Mouse (Mus musculus): Measurements from ENCODE around the gene Slc50a1.

Slc50a1 gene

DNA sequence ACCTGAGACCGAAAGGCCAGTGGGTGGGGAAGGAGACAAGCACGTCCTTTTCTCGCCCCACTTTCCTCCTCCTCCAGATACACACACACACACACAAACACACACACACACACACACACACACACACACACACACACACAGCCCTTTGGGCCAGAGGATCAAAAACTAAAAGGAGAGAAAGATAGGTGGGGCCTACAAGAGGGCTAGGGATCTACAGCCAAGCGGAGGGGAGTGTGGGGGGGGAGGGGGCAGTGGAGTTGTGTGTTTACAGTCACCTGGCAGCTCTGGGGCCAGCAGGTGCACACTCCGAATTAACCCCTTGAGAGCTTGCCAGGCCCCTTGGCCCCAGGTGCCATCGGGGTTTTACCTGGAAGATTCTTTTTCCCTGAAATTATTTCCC lies 37.8 kb downstream of the Slc50a1 start:
- no peak for DNase-seq (ENCODE audit: low spot score in 2 of 2)

DNA sequence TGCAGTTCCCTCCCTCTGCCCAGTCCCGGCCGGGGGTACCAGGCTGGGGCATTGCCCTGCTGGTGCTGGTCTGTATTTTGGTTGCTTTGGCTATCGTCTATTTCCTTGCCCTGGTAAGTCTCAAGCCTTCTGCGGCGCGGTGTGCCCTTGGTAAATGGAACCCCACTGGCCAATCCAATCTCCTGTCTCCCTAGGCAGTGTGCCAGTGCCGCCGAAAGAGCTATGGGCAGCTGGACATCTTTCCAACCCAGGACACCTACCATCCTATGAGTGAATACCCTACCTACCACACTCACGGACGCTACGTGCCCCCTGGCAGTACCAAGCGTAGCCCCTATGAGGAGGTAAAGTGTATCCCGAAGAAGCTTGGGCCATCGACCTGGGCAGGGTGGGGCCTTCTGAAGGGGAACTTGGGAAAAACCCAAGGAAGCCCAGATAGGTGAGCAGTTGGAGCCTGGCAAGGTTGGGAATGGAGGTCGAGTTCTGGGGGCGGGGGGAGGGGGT lies 38.5 kb downstream of the Slc50a1 start:
- DNase-seq (ENCODE audit: low spot score in 2 of 2), result no peak

DNA sequence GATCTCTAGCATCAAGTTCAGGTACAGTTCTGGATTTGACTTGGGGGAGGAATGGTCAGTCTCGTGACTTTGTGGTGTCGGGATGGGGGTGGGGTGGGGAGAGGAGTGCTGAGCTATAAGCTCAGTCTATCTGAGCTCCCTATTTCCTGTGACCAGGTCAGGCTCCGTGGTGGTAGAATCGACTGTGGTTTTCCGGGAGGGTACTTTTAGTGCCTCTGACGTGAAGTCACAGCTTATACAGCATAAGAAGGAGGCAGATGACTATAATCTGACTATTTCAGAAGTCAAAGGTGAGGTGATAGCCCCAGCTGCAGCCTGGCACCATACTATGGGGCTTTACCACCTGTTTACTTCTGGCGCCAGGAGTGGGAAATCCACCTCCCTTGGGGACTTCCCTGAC lies 39.0 kb downstream of the Slc50a1 start:
- no peak for DNase-seq (ENCODE audit: low spot score in 2 of 2)

DNA sequence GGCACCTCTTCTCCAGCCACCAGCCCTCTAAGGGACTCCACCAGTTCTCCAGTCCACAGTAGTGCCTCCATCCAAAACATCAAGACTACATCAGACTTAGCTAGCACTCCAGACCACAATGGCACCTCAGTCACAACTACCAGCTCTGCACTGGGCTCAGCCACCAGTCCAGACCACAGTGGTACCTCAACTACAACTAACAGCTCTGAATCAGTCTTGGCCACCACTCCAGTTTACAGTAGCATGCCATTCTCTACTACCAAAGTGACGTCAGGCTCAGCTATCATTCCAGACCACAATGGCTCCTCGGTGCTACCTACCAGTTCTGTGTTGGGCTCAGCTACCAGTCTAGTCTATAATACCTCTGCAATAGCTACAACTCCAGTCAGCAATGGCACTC lies 39.8 kb downstream of the Slc50a1 start:
- DNase-seq (ENCODE audit: low spot score in 2 of 2), result no peak

DNA sequence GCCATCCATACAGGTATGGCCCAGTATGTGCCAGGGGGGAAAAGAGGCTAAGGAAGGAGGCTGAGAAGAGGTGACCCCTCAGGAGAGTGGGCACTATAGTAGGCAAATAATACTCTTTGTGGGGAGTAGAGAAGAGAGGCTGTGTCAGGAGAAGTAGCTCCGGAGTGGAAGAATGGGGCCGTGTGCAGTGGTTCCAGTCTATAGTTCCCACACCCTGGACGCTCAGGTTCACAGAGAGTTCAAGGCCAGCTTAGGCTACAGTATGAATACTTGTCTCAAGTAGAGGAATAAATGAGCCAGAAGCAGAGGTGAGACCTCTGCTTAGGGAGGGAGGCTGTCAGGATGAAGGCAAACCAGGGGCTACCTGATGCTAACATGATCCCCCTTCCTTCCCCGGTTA lies 41.1 kb downstream of the Slc50a1 start:
- no peak for DNase-seq (ENCODE audit: low spot score in 2 of 2)

DNA sequence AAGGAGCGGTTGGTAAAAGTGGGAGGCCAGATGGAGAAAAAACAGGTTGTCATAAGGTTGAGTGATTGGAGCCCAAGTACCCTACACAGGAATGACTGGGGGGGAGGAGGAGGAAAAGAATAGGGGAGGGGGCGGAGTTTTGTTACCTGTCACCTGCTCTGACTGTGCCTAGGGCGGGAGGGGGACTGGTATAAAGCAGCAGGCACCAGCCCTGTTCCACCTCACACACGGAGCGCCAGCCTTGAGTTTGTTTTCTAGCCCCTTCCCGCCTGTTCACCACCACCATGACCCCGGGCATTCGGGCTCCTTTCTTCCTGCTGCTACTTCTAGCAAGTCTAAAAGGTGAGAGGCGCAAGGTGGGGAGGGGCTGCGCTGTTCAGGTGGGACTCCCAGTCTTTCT lies 41.5 kb downstream of the Slc50a1 start, which contains the start of gene Muc1:
Muc1 (plus strand) TSS at position 222 of the 400 bp plus-strand sequence.
- DNase-seq (ENCODE audit: low spot score in 2 of 2), result no peak

DNA sequence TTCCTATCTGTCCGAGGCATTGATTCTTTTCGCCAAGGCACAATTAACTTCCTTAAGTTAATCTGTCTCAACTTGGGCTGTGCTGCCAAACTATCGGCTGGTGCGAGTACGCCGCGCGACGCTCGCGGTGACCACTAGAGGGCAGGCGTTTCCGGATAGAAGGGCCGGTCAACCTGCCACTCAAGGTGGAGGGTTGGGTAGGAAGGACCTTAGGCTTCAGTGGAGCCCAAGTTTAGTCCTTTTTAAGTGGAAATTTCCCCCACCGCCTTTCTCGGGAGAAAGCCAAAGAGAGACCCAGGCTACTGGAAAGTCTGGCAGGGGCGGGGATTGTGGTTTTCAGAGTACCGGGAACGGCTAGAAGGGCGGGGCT lies 42.2 kb downstream of the Slc50a1 start:
- DNase-seq (ENCODE audit: low spot score in 2 of 2), result peak in 1 of 2 experiments; percentile 88

DNA sequence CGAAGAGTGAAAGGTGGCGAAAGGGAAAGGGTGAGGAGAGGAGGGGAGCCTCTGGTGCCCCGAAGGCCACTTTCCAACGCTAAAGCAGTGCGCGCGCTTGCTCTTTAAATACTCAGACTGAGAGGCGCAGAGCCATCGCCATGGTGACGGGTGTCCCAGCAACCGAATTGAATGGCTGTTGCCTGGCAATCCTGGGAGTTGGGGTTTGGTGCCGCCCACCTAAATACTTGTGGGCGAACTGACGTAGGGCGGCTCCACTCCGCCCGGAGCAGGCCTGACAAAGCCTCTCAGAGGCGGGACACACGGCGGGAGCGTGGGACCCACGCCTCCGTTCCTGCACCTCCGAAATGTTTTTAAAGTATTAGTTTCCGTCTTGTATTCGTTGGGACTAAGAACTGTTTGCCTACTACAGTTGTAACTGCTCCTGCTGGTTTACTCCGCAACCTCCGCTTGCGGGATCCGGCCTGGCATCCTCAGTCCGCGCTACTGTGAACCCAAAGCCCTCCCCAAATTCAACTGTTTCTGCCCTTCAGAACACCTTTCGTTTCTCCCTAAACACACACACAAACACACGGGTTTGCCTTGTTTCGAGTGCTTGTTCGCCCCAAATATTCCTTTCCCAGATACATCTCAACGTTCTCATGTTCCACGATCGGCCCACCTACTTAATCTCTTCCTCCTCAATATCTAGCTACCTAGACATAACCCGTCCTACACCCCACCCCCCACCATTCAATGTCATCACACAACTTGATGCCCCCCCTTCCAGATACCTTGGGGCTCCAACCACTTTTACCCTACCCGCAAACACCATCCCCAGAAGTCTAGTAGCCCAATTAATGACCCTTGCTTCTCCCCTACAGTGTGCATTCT lies 42.8 kb downstream of the Slc50a1 start:
- DNase-seq (ENCODE audit: low spot score in 2 of 2), result peak; percentile 85 to 92

DNA sequence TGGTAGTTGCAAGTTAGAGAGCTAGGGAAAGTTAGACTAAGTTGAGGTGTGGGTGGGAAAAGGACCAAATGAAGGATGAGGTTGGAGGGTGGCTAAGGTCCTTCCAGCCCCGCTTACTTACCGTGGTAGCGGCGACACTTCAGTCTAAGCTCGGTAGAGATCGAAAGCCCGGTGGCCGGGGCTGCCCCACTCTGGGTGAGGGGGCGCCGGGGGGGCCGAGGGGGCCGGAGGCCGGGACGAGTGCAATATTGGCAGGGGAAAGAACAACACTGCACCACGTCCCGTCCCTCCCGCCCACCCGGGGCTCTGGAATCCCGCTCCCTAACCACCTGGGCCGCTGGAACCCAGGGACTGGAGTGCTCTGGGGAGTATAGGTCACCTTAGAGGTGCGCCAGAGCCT lies 43.5 kb downstream of the Slc50a1 start, which contains the start of gene Mtx1:
Mtx1 (minus strand) TSS at position 189 of the 400 bp plus-strand sequence.
- no peak for DNase-seq (ENCODE audit: low spot score in 2 of 2)

DNA sequence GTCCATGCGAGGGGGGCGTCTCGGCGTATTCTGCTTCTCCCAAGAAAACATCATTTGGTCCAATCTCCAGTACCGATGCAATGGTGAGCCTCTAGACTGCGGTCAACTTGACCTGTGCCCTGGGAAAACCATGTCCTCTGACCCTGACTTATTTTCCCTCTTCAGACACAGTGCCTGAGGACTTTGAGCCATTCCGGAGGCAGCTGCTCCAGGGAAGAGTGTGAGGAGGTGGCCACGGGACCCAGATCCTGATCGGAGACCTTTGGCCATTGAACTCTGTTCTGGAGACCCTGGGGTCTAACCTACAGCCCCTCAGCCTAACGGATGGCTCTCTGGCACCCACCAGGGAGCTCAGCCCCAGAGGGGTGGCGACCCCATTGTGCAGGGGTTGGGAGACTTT lies 44.0 kb downstream of the Slc50a1 start:
- DNase-seq (ENCODE audit: low spot score in 2 of 2), result no peak

DNA sequence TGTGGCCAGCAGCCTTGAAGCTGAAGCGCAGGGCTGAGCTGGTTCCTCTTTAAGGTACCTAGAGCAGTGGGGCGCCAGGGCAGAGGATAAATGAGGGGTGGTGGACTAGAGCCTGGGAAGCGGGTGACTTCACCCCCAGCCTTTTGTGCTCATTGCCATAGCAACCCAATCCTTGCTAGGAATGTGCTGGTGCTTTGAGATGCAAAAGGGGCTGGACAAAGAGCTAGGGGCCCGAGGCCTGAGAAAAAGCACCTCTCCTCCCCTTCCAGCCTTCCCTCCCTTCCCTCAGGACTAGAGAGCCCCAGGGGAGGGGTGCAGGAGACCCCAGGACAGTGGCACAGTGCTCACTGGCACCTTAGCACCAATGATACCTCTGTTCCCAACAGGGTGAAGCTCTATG lies 44.5 kb downstream of the Slc50a1 start:
- DNase-seq (ENCODE audit: low spot score in 2 of 2), result peak in 1 of 2 experiments; percentile 50

DNA sequence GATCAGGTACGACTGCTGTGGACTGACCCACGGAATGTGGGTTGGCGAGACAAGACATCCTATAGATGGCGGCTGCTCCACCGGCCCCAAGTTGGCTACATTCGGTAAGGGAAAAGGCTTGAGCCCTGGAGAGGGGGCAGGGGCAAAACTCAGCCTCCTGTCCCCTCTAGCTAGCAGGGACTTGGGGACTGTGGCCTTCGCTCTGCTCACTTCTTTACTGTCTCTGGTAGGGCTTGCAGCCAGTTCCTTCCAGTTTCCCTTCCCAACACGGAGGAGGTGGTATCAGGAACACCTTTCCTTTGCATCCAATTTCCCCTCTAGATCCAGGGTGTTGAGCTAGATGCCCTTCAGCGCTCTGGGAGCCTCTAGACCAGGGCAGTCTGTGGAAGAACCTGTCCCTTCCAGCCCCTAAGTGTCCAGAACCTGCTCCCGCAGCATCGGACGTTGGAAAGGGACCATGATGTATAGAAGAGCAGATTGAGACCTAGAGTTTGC lies 45.0 kb downstream of the Slc50a1 start:
- no peak for DNase-seq (ENCODE audit: low spot score in 2 of 2)

DNA sequence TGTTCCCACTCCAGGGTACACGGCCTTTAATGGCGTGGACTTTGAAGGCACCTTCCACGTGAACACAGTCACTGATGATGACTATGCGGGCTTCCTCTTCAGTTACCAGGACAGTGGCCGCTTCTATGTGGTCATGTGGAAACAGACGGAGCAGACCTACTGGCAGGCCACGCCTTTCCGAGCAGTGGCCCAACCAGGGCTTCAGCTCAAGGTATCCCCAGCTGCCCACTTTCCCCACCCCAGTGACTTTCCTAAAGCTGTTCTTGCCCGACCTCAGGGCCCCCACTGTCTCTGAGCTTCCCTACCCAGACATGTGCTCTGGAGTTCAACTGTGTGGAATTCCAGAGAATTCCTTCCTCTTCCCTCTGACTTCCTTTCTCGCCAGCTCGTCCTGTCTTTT lies 45.6 kb downstream of the Slc50a1 start:
- DNase-seq (ENCODE audit: low spot score in 2 of 2), result no peak

DNA sequence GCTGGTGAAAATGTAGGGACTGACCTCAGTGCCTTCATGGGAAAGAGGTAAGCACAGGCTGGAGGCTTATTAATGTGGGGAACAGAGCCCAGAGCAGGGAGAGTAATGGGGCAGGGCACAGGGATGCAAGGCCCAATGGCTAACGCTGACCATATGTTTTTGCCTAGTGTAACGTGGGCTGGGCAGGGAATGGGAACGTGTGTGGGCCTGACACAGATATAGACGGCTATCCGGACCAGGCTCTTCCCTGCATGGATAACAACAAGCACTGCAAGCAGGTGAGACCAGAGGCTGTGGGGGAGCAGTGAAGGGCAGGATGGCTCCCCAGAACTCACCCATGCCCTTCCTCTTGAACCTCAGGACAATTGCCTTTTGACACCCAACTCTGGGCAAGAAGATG lies 49.2 kb downstream of the Slc50a1 start:
- DNase-seq (ENCODE audit: low spot score in 2 of 2), result no peak

DNA sequence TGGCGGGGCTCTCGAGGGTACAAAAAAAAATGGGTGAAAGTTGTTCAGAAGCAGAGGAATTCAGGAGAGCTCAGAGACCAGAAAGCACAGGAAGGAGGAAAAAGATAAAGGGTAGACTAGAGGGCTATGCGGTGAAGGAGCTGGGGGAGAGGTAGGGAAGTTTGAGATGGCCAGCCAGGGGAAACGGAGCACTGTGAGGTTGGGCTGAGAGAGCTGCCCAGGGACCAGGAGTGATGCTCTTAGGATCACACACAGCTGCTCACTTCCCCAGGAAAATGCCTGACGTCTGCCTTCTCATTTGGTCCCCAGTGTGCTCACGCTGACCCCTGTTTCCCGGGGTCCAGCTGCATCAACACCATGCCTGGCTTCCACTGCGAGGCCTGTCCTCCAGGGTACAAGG lies 50.8 kb downstream of the Slc50a1 start:
- no peak for DNase-seq (ENCODE audit: low spot score in 2 of 2)

DNA sequence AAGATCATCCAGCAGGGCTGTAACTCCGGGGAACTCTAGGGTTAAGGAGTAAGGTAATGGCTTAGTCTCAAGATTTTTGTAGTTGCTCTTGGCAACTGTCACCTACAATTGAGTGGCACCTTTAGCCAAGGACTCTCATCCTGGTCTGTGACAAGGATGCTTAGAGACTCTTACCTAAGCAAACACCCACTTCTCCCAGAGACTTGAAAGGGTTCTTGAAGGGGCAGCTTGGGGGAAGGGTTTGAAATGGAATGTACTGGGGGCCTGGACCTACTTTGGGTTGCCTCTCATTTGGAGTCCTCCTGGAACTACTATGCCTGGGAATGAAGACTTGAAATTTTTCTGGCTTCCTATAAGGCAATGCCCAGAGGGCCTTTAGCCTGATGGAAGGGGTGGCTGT lies 52.1 kb downstream of the Slc50a1 start:
- DNase-seq (ENCODE audit: low spot score in 2 of 2), result no peak

All from left cerebral cortex, adult 9 months (tissue).